In the genomic region with DNA sequence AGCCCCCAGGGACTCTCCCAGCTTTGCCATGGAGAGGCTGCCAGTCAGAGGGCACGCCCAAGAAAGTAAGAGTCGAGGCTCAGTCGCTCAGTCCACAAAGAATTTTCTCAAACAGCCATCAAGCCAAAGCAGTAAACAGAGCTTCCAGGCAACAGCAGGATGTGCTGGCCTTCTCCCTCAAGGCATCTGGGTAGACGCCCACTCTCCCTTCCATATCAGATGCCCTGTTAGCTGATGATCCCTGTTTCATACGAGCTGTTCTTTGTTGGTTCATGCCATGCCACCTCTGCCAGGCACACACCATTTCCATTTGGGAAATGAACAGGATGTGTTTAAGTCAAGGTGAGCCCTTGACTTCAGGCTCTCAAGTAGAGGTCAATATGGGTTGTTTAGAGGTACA, we compare ENCODE assay signal across 15 mouse cellular contexts.
"Had no signal": no experiment of that assay in that cellular context is flagged by ENCODE, and none has a peak within 500 bp of the region (broad histone marks: within the 10 kb centered on the region; RNA-seq: fewer than 3 reads in every experiment).

No protein-coding gene starts in this region.

- H3K36me3 ChIP-seq: liver, embryonic 13.5 days; midbrain, embryonic 13.5 days had no signal

- H3K4me1 ChIP-seq: liver, embryonic 13.5 days; midbrain, embryonic 13.5 days had no signal

- H3K9me3 ChIP-seq: liver, embryonic 13.5 days had no signal

- H3K9ac ChIP-seq: liver, embryonic 13.5 days; lung, embryonic 14.5 days; midbrain, embryonic 13.5 days had no signal

- ATAC-seq: intestine, postnatal 0 days; lung, postnatal 0 days; midbrain, embryonic 13.5 days had no signal

- H3K27ac ChIP-seq: kidney, postnatal 0 days; liver, embryonic 13.5 days; macrophage; midbrain, embryonic 13.5 days; stomach, postnatal 0 days had no signal

- H3K4me2 ChIP-seq: liver, embryonic 13.5 days; lung, embryonic 14.5 days; midbrain, embryonic 13.5 days had no signal

- H3K4me3 ChIP-seq: liver, embryonic 13.5 days; midbrain, embryonic 13.5 days had no signal

- H3K27me3 ChIP-seq: liver, embryonic 13.5 days; midbrain, embryonic 13.5 days had no signal

- DNase-seq: kidney, adult 2 months; kidney, postnatal 25 days; liver, embryonic 13.5 days; lung, embryonic 14.5 days; right cerebral cortex, postnatal 14 days; right cerebral cortex, postnatal 4 days; thymus, adult 2 months; thymus, postnatal 14 days; thymus, postnatal 4 days had no signal
